Mouse (Mus musculus) stomach, embryonic 15.5 days (tissue): Measurements from ENCODE around the gene Fbp2. TPM values are rescaled to one million over a fixed set of nuclear protein-coding genes. Genes with fewer than 3 reads are reported as not detected.
"Not testable (repeated sequence)": the region's sequence is repeated elsewhere in the genome, so short reads cannot be mapped to it uniquely, and the experiment has no call there.

Source experiments
- ATAC-seq: fragments of 200-750 bp; cut with Nextera tagmentation; 2 replicates; pipeline ENCODE4 v1.8.0; 2017; ENCODE audit warnings: low read depth, moderate number of reproducible peaks, moderate TSS enrichment; ENCODE audit not compliant: insufficient read depth, low FRiP score
- H3K27ac ChIP-seq: fragments of 300-500 bp; sonication (generic); 2 replicates; pipeline ENCODE4 v1.5.1; 2015; ENCODE audit warnings: mild to moderate bottlenecking, inconsistent platforms
- H3K27me3 ChIP-seq: fragments of 300-500 bp; sonication (generic); replicated peaks from 2 replicates; pipeline ENCODE4 v1.6.1; 2015; ENCODE audit warnings: inconsistent platforms
- H3K36me3 ChIP-seq: fragments of 300-500 bp; sonication (generic); 2 replicates; pipeline ENCODE4 v1.6.1; 2015; ENCODE audit warnings: inconsistent platforms
- H3K4me1 ChIP-seq: fragments of 300-500 bp; sonication (generic); 2 replicates; pipeline ENCODE4 v1.6.1; 2015; ENCODE audit warnings: inconsistent platforms
- H3K4me2 ChIP-seq: fragments of 300-500 bp; sonication (generic); 2 replicates; pipeline ENCODE4 v1.6.1; 2015; ENCODE audit warnings: mild to moderate bottlenecking, inconsistent platforms
- H3K4me3 ChIP-seq: fragments of 300-500 bp; sonication (generic); replicated peaks from 2 replicates; pipeline ENCODE4 v1.5.1; 2015; ENCODE audit warnings: inconsistent platforms
- H3K9ac ChIP-seq: fragments of 300-500 bp; sonication (generic); 2 replicates; pipeline ENCODE4 v1.6.1; 2015; ENCODE audit warnings: inconsistent platforms
- H3K9me3 ChIP-seq: fragments of 300-500 bp; sonication (generic); 2 replicates; pipeline ENCODE4 v1.6.1; 2016; ENCODE audit warnings: inconsistent platforms
- WGBS: fragments of 180-500 bp; shearing (Covaris S2); methylation state at CpG from one replicate; pipeline ENCODE4 v1.1.7; 2015; 5-methylcytosine and 5-hydroxymethylcytosine counted together
- polyA plus RNA-seq: library from polyadenylated mRNA; unstranded; fragments of >200 nt; fragmentation: Nextera tagmentation; extraction: Ambion mirVana; gene quantifications from 2 replicates; pipeline ENCODE4 v1.2.1, GENCODE M21; 2015

The Fbp2 gene
- polyA plus RNA-seq, 1 experiment from 2014 or later, result 87.8 TPM

- no peak for ATAC-seq
Measured at GRCm38 (mm10) chr13:62860068-62860467, 1.8 kb upstream of the Fbp2 start.

DNA sequence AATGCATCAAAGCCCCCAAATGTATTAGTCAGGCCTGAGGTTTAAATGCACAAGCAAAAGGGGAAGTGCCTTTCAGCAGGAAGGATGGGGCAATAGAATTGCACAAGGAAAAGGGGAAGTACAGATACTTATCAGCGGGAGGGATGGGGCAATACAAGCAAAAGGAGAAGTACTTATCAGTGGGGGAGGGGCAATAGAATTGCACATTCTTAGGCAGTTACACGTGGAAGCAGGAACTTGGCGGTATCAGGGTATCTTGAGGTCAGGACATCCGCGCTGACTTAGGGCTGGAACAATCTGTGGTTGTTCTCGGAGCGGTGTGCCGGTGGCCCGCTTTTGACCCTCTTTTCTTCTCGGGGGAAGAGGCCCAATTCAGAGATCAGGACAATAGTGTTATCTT is 1.0 kb upstream of the Fbp2 start:
- not testable (repeated sequence) for ATAC-seq, H3K9me3 ChIP-seq, H3K27ac ChIP-seq, H3K27me3 ChIP-seq, H3K36me3 ChIP-seq, H3K4me2 ChIP-seq, H3K4me1 ChIP-seq, H3K9ac ChIP-seq, H3K4me3 ChIP-seq
- 80% methylated on average over 10 of the region's 10 CpGs for WGBS

More at GRCm38 (mm10) chr13:62860068-62860467, 1.8 kb upstream of the Fbp2 start:
- Histone ChIP-seq H3K4me1 (0 out of 2 replicates have a peak, but pooled peaks cover 2% of the 10 kb centered on the region), H3K4me2 (no peak overlapping the region), H3K9ac (no peak overlapping the region), H3K9me3 (no peaks in the 10 kb centered on the region), H3K27ac (no peak overlapping the region), H3K27me3 (no peaks in the 10 kb centered on the region), H3K36me3 (no peaks in the 10 kb centered on the region), H3K4me3 (no peak overlapping the region)
- 92% methylated on average over 4 of the region's 4 CpGs for WGBS

DNA sequence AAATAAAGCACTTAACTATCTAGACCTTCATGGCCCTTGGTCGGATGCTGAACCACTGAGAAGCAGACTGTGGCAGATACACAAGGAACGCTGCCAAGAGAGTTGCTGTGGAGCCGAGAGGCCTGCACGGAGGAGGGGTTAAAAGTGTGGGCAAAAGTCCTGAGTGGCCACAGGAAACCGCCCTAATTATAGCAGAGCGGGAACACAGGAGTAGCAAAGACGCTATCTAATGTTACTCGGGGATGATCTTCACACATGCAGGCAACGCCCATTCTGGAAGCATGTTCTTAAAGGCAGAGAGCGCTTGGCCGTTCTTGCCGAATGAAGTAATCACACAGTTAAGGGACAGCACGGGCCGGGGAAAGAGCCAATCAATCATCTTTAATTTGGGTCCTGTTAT is 1.4 kb downstream of the Fbp2 start:
- no peaks in the 10 kb centered on the region for H3K27me3 ChIP-seq
- no peak overlapping the region for H3K9ac ChIP-seq
- H3K36me3 ChIP-seq, result no peaks in the 10 kb centered on the region
- WGBS, result 73% methylated on average over 14 of the region's 14 CpGs
- no peak overlapping the region for H3K4me3 ChIP-seq
- H3K4me1 ChIP-seq, result peaks cover 6% of the 10 kb centered on the region; the same call in 1 of the 2 replicates
- no peak overlapping the region for H3K4me2 ChIP-seq
- H3K9me3 ChIP-seq, result no peaks in the 10 kb centered on the region
- ATAC-seq, result no peak
- no peak overlapping the region for H3K27ac ChIP-seq

GRCm38 (mm10) chr13:62856305-62856675 is 1.9 kb downstream of the Fbp2 start:
- peaks cover 6% of the 10 kb centered on the region; the same call in 1 of the 2 replicates for H3K4me1 ChIP-seq
- H3K4me3 ChIP-seq, result peak overlapping the region; percentile 32
- H3K27ac ChIP-seq, result no peak overlapping the region
- ATAC-seq, result peak; percentile 73
- 2% methylated on average over 5 of the region's 5 CpGs for WGBS
- H3K36me3 ChIP-seq, result no peaks in the 10 kb centered on the region
- no peaks in the 10 kb centered on the region for H3K9me3 ChIP-seq
- peak overlapping the region; percentile 68 for H3K4me2 ChIP-seq
- no peaks in the 10 kb centered on the region for H3K27me3 ChIP-seq
- H3K9ac ChIP-seq, result no peak overlapping the region

DNA sequence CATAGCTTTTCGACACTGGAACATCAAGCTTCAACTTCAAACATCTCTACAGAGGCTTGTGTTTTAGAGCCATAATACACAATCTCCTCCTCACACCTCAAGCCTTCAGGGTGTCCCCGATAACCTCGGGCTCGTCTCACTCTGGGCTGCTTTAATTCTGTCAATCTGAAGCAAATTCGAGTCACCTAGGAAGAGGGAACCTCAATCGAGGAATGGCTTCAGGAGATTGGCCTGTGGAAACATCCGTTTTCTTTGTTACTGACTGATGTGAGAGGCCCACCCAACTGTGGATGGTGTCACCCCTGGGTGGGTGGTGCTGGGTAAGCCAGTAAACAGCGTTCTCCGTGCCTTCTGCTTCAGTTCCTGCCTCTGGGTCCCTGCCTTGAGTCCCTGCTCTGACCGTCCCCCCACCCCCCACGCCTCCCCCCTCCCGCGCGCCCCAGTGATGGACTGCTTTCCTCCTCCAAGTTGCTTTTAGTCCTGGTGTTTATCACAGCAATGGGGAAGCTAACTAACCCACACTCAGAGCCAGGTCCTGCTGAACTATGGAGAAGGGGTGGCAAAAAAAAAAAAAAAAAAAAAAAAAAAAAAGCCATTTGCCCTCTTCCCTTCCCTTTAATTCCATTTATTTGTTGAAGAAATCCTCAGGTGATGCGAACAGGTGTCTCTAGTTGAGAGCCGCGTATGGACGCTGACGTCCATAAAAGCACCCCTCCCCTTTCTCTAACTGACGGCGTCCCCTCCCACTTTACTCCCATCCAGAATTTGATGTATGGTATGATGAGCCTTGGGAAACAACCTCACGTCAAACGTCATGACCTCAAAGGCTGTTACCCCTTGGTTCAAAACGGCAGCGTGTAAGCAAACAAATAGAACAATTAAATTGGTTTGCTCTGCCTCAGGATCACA is 2.6 kb downstream of the Fbp2 start:
- Histone ChIP-seq H3K4me3 (peak overlapping the region; percentile 32), H3K36me3 (no peaks in the 10 kb centered on the region), H3K27me3 (no peaks in the 10 kb centered on the region), H3K9ac (no peak overlapping the region), H3K9me3 (no peaks in the 10 kb centered on the region), H3K4me2 (peak overlapping the region; percentile 68), H3K4me1 (peaks cover 6% of the 10 kb centered on the region; the same call in 1 of the 2 replicates), H3K27ac (no peak overlapping the region)
- WGBS, result 27% methylated on average over 25 of the region's 25 CpGs
- ATAC-seq, result no peak

- no peak for ATAC-seq
Measured at GRCm38 (mm10) chr13:62854666-62855065, 3.6 kb downstream of the Fbp2 start.

GRCm38 (mm10) chr13:62833341-62833740 is 24.9 kb downstream of the Fbp2 start:
- Histone ChIP-seq H3K27ac (no peak overlapping the region), H3K27me3 (no peaks in the 10 kb centered on the region), H3K36me3 (no peaks in the 10 kb centered on the region), H3K4me2 (no peak overlapping the region), H3K4me3 (no peak overlapping the region), H3K9ac (no peak overlapping the region), H3K9me3 (no peaks in the 10 kb centered on the region), H3K4me1 (no peaks in the 10 kb centered on the region)
- no peak for ATAC-seq
- 29% methylated on average over 4 of the region's 4 CpGs for WGBS

More at GRCm38 (mm10) chr13:62854666-62855065, 3.6 kb downstream of the Fbp2 start:
- Histone ChIP-seq H3K9me3 (no peaks in the 10 kb centered on the region), H3K36me3 (no peaks in the 10 kb centered on the region), H3K27ac (no peak overlapping the region), H3K4me1 (peaks cover 6% of the 10 kb centered on the region; the same call in 1 of the 2 replicates), H3K27me3 (no peaks in the 10 kb centered on the region), H3K4me2 (no peak overlapping the region; the same call in 1 of the 2 replicates), H3K4me3 (no peak overlapping the region), H3K9ac (no peak overlapping the region)
- 14% methylated on average over 15 of the region's 15 CpGs for WGBS

DNA sequence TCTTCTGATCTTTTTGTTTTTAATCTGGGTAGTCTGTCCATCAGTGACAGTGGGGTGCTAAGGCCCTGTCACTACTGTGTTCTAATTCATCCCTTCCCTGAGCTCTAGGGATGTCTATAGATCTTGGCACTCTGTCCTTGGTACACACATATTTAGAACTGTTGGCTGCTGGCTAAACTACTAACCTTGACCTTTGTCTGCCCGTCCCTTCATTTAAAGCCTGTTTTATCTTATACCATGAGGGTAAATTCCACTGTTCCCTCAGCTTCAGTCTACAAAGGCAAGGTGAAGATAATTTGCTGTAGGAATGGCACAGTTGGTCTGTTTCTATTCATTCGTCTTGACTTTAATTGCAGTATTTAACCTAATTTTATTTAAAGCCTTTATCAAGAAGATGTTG is 26.0 kb downstream of the Fbp2 start:
- Histone ChIP-seq H3K27me3 (no peaks in the 10 kb centered on the region), H3K27ac (no peak overlapping the region), H3K4me3 (no peak overlapping the region), H3K4me2 (no peak overlapping the region), H3K9me3 (no peaks in the 10 kb centered on the region), H3K9ac (no peak overlapping the region), H3K36me3 (no peaks in the 10 kb centered on the region), H3K4me1 (no peaks in the 10 kb centered on the region)
- no peak for ATAC-seq
- WGBS, result 74% methylated on average over 2 of the region's 2 CpGs

GRCm38 (mm10) chr13:62815705-62816104 is 42.5 kb downstream of the Fbp2 start:
- 80% methylated on average over 3 of the region's 3 CpGs for WGBS
- not testable (repeated sequence) for H3K4me2 ChIP-seq, H3K4me3 ChIP-seq, H3K27ac ChIP-seq, H3K9me3 ChIP-seq, H3K36me3 ChIP-seq, ATAC-seq, H3K9ac ChIP-seq, H3K4me1 ChIP-seq, H3K27me3 ChIP-seq

DNA sequence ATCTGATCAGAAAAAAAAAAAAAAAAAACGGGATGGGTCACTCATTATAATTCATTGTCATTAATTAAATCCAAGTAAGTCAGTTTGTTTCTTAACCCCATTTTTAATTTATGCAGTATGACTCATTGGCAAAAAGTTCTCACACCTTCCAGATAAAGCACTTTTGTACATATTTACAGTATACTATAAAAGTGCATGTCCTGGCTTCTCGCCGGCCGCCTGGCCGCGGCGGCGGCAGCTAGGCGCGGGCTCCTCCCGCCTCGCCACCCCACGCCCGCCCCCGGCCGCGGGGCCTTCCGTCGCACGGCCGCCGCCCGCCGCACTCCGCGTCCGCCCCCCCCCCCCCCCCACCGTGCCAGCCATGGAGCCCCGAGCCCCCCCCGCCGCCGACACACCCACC is 45.5 kb downstream of the Fbp2 start:
- WGBS, result 3% methylated on average over 19 of the region's 32 CpGs
- Histone ChIP-seq H3K9me3 (no peaks in the 10 kb centered on the region), H3K9ac (no peak overlapping the region), H3K4me3 (peak overlapping the region; percentile 35), H3K27ac (no peak overlapping the region), H3K4me1 (no peaks in the 10 kb centered on the region), H3K4me2 (peak overlapping the region; percentile 55), H3K27me3 (no peaks in the 10 kb centered on the region), H3K36me3 (no peaks in the 10 kb centered on the region)
- no peak for ATAC-seq

DNA sequence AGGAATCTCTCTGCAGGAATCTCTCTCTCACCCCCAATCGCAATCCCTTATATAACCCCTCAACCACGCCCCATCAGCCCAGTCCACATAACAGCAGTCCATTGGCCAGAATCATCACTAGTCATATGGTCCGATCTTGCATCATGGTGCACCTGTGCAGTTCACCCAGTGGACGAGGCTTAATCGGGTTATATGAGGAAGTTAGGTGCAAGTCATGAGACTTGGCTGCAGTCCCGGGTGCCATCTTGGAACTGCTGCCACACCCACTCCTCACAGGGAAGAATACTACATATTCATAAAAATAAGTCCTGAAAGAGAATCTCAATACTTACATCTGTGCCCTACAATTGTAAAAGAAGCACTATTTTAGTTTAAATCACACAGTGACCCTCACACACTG is 50.2 kb downstream of the Fbp2 start:
- H3K27ac ChIP-seq, ATAC-seq, H3K4me2 ChIP-seq, H3K9me3 ChIP-seq, H3K4me3 ChIP-seq, H3K4me1 ChIP-seq, H3K9ac ChIP-seq, H3K27me3 ChIP-seq, H3K36me3 ChIP-seq: not testable (repeated sequence)
- WGBS, result 90% methylated on average over 6 of the region's 6 CpGs
